Mouse (Mus musculus) frontal cortex, postnatal 14 days (tissue): Measurements from ENCODE around the gene Gnat2.
A peak's percentile ranks its signal among the peaks of the same experiment; 100 is the strongest.

Source experiments
- DNase-seq, 2 experiments: peaks; one replicate each; pipeline ENCODE4 v3.0.0; 2022; ENCODE audit warnings: low spot score in 2 of 2

Gene Gnat2

GRCm38 (mm10) chr3:108092536-108093115 lies at the start of gene Gnat2:
Gnat2 (plus strand) TSS chr3:108092789.
- DNase-seq = no peak

DNA sequence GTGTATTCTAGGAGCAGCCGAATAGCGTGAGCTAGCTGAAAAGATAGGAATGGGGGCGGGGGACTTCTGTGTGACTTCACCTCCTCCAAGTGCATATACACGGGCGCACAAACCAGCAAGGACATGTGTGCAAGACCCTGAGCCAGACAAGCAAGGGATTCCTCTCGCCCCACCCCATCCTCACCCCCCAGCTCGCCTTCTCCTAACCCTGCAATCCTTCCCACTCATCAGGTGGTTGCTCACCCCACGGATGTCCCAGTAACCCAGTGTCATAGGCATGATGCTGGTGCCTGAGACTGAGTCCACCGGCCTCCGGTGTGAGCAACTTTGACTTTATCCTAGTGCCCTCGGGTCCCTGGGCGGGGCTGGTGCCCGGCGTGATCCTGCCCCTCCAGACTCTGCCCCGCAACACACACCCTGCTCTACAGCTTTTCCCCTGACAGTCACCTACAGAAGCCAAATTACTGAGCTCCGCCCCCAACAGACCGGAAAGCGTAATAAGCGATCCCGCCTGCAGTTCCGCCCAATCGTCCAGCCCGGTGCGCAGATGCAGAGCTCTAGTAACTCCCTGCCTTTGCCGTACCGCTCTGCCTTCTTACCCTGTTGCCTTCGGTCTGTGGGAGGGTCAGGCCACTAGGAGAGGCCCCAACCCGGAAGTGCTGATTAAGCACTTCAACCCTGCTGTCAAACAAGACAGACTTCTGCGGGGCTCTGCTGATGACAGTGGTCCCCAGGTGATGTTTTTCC lies 48.0 kb upstream of the Gnat2 start, which contains the start of gene Gstm4:
Gene Gstm4, minus strand, starts transcription at position 501 of the 747 bp plus-strand sequence.
- peak; percentile 75 to 78 for DNase-seq

- no peak for DNase-seq
Observed at GRCm38 (mm10) chr3:108046944-108047655, 45.5 kb upstream of the Gnat2 start.

GRCm38 (mm10) chr3:108048306-108048705 lies 44.3 kb upstream of the Gnat2 start:
- DNase-seq = no peak

DNA sequence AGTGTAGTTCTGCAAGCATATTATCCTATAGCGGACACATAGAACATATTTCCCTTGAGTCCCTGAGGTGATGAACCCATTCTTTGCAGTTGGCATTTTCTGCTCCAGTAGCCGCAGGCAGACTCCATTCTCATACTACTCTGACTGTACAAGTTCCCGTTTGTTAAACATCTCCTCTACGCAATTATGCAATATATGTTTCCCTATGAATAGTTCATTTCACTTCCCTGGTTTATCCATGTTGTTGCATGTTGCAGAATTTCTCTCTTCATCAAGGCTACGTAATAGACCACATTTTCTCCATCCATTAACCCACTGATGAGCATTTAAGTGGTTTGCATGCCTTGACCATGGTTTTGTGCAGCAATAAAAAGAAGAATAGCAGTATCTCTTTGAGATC lies 42.1 kb upstream of the Gnat2 start:
- no peak for DNase-seq

- DNase-seq = no peak
Observed at GRCm38 (mm10) chr3:108061420-108061819, 31.2 kb upstream of the Gnat2 start.

- no peak for DNase-seq
Observed at GRCm38 (mm10) chr3:108062648-108063047, 29.9 kb upstream of the Gnat2 start.

GRCm38 (mm10) chr3:108064672-108065071 lies 27.9 kb upstream of the Gnat2 start:
- DNase-seq = no peak

GRCm38 (mm10) chr3:108065551-108065950 lies 27.0 kb upstream of the Gnat2 start:
- DNase-seq = no peak

GRCm38 (mm10) chr3:108067370-108067934 lies 25.1 kb upstream of the Gnat2 start:
- DNase-seq = no peak

DNA sequence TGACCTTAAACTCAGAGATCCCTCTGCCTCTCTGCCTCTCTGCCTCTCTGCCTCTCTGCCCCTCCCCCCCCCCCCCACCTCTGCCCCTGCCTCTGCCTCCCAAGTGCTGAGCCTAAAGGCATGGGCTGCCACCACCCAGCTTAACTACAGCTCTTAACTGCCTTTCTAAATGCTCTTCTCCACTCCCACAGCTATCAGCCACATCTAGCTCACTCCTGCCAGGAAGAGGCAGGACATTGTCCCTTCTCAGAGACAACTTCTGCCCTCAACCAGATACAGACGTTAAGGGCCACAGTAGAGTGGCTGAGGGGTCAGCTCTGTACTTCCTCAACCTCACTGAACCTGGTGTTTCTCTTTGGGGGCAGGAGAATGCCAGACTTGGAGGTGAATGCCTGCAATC lies 23.8 kb upstream of the Gnat2 start:
- DNase-seq = no peak

DNA sequence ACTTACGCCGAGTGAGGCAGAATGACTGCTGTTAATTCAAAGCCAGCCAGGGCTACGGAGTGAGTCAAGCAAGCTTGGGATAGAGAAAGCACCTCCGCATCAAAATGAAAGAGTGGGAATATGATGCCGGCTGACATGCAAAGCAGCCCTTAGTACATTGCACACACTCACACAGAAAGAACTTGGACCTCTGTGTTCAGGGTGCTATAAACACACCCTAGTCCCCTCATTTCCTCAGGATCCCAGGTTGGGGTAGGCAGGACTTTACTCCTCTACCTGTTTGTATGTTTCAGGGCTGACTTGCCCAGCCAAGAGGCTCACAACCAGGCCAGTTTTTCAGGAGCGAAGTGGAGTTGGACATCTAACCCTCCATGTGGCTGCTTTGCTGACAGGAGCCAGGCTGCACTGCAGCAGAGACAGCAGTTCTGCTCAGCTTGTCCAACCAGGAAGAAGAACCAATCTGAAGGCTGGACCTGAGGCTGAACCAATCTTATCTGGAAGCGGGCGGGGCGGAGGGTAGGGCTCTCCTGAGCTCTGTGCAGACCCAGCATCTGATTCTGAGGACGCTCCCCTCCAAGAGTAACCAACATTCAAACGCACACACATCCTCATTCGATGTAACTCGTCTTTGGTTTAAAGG lies 23.2 kb upstream of the Gnat2 start:
- no peak for DNase-seq

DNA sequence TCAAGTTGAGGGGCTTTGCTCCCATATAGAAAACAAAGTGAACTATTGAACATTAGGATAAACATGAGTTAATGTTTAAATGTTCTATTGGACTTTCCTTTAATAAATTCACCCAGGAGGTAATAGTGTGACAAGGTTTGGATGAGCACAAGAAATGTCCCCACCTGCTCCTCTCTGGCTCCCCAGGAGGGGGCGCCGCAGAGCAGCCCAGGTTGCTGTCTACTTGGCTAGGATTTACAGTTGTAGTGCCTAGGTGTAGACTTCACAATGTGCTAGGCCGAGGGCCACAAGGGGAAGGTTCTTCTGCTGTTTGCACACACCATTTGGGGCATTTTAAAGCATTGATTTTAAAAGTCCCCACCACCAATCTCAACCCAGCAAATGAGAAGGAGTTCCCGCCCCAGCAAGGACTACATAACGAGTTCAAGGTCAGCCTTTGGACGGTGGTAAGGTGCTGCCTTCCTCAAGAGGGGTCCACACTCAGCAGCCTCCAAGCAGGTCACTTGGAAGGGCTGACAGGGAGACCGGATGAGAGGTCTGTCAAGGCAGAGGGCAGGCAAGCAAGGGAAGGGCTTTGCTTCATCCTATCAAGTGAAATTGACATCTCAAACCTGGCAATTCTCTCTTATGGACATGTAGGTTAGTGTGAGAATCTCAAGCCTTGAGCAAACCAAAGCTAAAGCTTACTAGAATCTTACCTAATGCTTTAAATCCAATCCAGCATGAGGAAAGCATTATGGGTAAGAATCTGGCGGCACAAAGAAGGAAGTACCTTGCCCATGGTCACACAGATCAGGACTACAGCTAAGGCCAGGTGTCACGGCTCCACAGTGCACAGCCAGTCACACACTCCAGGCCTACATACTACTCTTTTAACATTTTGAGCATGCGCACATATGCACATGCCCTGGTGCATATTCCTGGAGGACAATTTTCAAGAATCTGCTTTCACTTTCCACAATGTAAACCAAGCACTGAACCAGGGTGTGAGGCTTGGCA lies 22.0 kb upstream of the Gnat2 start:
- peak in 1 of 2 experiments; percentile 51 for DNase-seq

DNA sequence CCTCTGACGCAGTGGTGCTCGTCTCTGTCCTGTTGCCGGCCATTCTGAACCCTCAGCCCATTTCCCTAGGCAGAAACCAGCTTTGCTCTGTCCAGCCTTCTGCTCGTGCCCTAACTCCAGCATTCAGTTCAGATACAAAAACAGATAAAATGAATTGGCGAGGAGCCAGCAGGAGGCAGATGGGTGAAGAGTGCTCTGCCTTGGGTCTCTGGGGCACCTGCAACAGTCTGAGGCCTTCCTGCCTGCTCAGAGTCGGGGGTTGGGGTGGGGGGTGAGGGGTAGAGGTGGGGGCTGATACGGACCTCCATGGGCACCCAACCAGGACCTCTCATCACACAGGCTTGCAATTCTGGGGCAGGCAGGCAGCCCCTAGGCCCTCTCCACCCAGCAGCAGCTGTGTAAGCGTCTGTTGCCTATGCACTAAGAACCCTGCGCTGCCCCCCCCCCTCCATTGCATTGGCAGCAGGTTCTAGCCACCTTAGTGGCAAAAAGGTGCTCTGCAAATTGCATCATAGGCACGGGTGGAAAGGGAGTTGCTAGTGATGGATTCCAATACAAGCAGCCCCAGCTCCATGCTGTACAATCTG lies 19.5 kb upstream of the Gnat2 start:
- no peak for DNase-seq

- DNase-seq = no peak
Observed at GRCm38 (mm10) chr3:108076836-108077235, 15.8 kb upstream of the Gnat2 start.

GRCm38 (mm10) chr3:108081681-108082080 lies 10.9 kb upstream of the Gnat2 start:
- no peak for DNase-seq

DNA sequence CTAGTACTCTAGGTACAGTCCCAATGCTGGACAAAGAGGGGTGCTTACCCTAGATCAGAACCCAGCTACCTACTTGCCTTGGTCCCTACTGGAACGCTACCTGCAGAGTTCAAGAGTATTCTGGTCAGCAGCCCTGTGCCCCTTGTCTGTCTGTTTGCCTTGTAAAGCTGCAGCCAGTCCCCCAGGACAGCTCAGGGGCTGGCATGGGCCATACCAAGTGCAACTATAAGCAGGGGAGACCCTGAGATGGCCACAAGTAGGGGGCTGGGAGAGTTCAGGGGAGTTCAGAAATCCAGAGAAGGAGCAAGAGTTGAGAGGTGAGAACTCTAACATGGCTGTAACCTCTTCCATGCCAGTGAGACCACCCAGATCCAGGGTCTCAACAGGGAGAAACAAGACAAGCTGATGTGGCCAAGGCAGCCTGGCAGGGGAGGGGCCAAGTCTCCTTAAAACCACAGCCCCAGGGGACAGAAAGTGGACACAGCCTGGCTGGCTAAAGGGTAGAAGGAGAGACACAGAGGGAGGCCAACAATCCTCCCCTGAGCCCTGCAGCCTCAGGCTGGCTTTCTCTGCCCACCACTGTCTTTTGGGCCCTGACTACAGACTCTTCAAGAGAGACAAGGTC lies 10.2 kb upstream of the Gnat2 start:
- DNase-seq = no peak

GRCm38 (mm10) chr3:108083161-108083560 lies 9.4 kb upstream of the Gnat2 start:
- no peak for DNase-seq

- no peak for DNase-seq
Observed at GRCm38 (mm10) chr3:108083904-108084407, 8.6 kb upstream of the Gnat2 start.
